ENCODE assay signal across 22 mouse cellular contexts in genomic region chr4:31727498-31728148, GRCm38 (mm10).
DNase-seq lines count a peak whose midpoint lies in the region; ATAC-seq and TF ChIP-seq lines count a peak whose summit lies in the region.
"Had no signal": no experiment of that assay in that cellular context is flagged by ENCODE, and none has a peak within 500 bp of the region (broad histone marks: within the 10 kb centered on the region; RNA-seq: fewer than 3 reads in every experiment).

No protein-coding gene starts in this region.

- H3K4me2 ChIP-seq in forebrain, embryonic 11.5 days (ENCODE audit: low read depth, low read length, severe bottlenecking), result no peak overlapping the region
- no peak overlapping the region for H3K4me2 ChIP-seq in midbrain, embryonic 13.5 days (replicated peaks)
- H3K4me2 ChIP-seq in midbrain, embryonic 16.5 days (ENCODE audit: low read length), result no peak overlapping the region
- no peak overlapping the region for H3K4me2 ChIP-seq in hindbrain, embryonic 13.5 days
- H3K4me2 ChIP-seq: embryonic facial prominence, embryonic 15.5 days; limb, embryonic 12.5 days; liver, embryonic 11.5 days; stomach, embryonic 15.5 days had no signal

- no peaks in the 10 kb centered on the region for H3K36me3 ChIP-seq in forebrain, embryonic 11.5 days (ENCODE audit: control insufficient read depth, insufficient read depth, low read length)
- H3K36me3 ChIP-seq in forebrain, embryonic 10.5 days (replicated peaks), result no peaks in the 10 kb centered on the region
- no peaks in the 10 kb centered on the region for H3K36me3 ChIP-seq in midbrain, embryonic 13.5 days
- no peaks in the 10 kb centered on the region for H3K36me3 ChIP-seq in midbrain, embryonic 16.5 days (ENCODE audit: control insufficient read depth, insufficient read depth, low read length)
- no peaks in the 10 kb centered on the region for H3K36me3 ChIP-seq in hindbrain, embryonic 13.5 days
- H3K36me3 ChIP-seq: embryonic facial prominence, embryonic 15.5 days; heart, embryonic 10.5 days; limb, embryonic 12.5 days; stomach, embryonic 15.5 days had no signal

- H3K4me1 ChIP-seq in forebrain, embryonic 11.5 days (replicated peaks; ENCODE audit: control insufficient read depth, insufficient read depth, low read length), result peaks cover 4% of the 10 kb centered on the region; the same call in 1 of the 2 replicates
- H3K4me1 ChIP-seq in forebrain, embryonic 10.5 days, result peaks cover 26% of the 10 kb centered on the region
- peaks cover 6% of the 10 kb centered on the region; the same call in 1 of the 2 replicates for H3K4me1 ChIP-seq in midbrain, embryonic 13.5 days (replicated peaks)
- H3K4me1 ChIP-seq in midbrain, embryonic 16.5 days (ENCODE audit: control insufficient read depth, insufficient read depth, low read length), result peaks cover 4% of the 10 kb centered on the region; the same call in 1 of the 2 replicates
- H3K4me1 ChIP-seq in hindbrain, embryonic 13.5 days (replicated peaks), result no peaks in the 10 kb centered on the region
- H3K4me1 ChIP-seq: embryonic facial prominence, embryonic 15.5 days; heart, embryonic 10.5 days; limb, embryonic 12.5 days; stomach, embryonic 15.5 days had no signal

- TF ChIP-seq CTCF in left cerebral cortex, adult 2 months (IDR thresholded peaks at IDR 0.05), result no peak

- no peak overlapping the region for H3K27ac ChIP-seq in forebrain, embryonic 11.5 days (ENCODE audit: low read depth, low read length)
- H3K27ac ChIP-seq in forebrain, embryonic 10.5 days, result no peak overlapping the region
- H3K27ac ChIP-seq in midbrain, embryonic 13.5 days, result no peak overlapping the region
- H3K27ac ChIP-seq in midbrain, embryonic 16.5 days (ENCODE audit: low read length), result no peak overlapping the region
- no peak overlapping the region for H3K27ac ChIP-seq in hindbrain, embryonic 13.5 days
- H3K27ac ChIP-seq in left cerebral cortex, adult 2 months, result no peak overlapping the region
- H3K27ac ChIP-seq: embryonic facial prominence, embryonic 15.5 days; heart, embryonic 10.5 days; limb, embryonic 12.5 days; stomach, embryonic 15.5 days had no signal

- no peak overlapping the region for H3K4me3 ChIP-seq in forebrain, embryonic 11.5 days (ENCODE audit: low read depth, low read length)
- no peak overlapping the region for H3K4me3 ChIP-seq in forebrain, embryonic 10.5 days
- no peak overlapping the region for H3K4me3 ChIP-seq in midbrain, embryonic 13.5 days (replicated peaks)
- H3K4me3 ChIP-seq in midbrain, embryonic 16.5 days (ENCODE audit: low read depth, low read length), result no peak overlapping the region
- no peak overlapping the region for H3K4me3 ChIP-seq in hindbrain, embryonic 13.5 days
- H3K4me3 ChIP-seq in left cerebral cortex, adult 2 months, result no peak overlapping the region
- H3K4me3 ChIP-seq: embryonic facial prominence, embryonic 15.5 days; heart, embryonic 10.5 days; limb, embryonic 12.5 days; stomach, embryonic 15.5 days had no signal

- intact Hi-C loops in left cerebral cortex, adult 2 months (cut with DNase I), result no loop called here

- 41% methylated on average over 9 of the region's 9 CpGs for WGBS in forebrain, embryonic 11.5 days
- 70% methylated on average over 9 of the region's 9 CpGs for WGBS in forebrain, embryonic 10.5 days
- 54% methylated on average over 9 of the region's 9 CpGs for WGBS in midbrain, embryonic 13.5 days
- WGBS in midbrain, embryonic 16.5 days, result 44% methylated on average over 9 of the region's 9 CpGs
- 50% methylated on average over 9 of the region's 9 CpGs for WGBS in hindbrain, embryonic 13.5 days

- H3K9me3 ChIP-seq in forebrain, embryonic 11.5 days (ENCODE audit: control insufficient read depth, low read length), result no peaks in the 10 kb centered on the region
- H3K9me3 ChIP-seq in forebrain, embryonic 10.5 days, result no peaks in the 10 kb centered on the region
- H3K9me3 ChIP-seq in midbrain, embryonic 13.5 days, result no peaks in the 10 kb centered on the region
- no peaks in the 10 kb centered on the region for H3K9me3 ChIP-seq in midbrain, embryonic 16.5 days (replicated peaks; ENCODE audit: control insufficient read depth, low read length, poor library complexity, severe bottlenecking)
- no peaks in the 10 kb centered on the region for H3K9me3 ChIP-seq in hindbrain, embryonic 13.5 days
- H3K9me3 ChIP-seq: embryonic facial prominence, embryonic 15.5 days; heart, embryonic 10.5 days; limb, embryonic 12.5 days; stomach, embryonic 15.5 days had no signal

- H3K9ac ChIP-seq in forebrain, embryonic 11.5 days (ENCODE audit: low read length), result no peak overlapping the region
- no peak overlapping the region for H3K9ac ChIP-seq in midbrain, embryonic 13.5 days (replicated peaks)
- H3K9ac ChIP-seq in midbrain, embryonic 16.5 days (ENCODE audit: low read depth, low read length), result no peak overlapping the region
- no peak overlapping the region for H3K9ac ChIP-seq in hindbrain, embryonic 13.5 days
- H3K9ac ChIP-seq: embryonic facial prominence, embryonic 15.5 days; limb, embryonic 12.5 days; liver, postnatal 0 days; stomach, embryonic 15.5 days had no signal

- DNase-seq in forebrain, embryonic 11.5 days (ENCODE audit: low spot score), result no peak
- no peak for DNase-seq in forebrain, embryonic 10.5 days (ENCODE audit: extremely low spot score, low spot score)
- DNase-seq in spleen, adult 12 weeks (ENCODE audit: low spot score), result no peak
- no peak for DNase-seq in left cerebral cortex, adult 2 months (ENCODE audit: extremely low spot score in 1 of 2, low spot score in 2 of 2)
- DNase-seq: adrenal gland, postnatal 14 days; cerebellum, adult 9-11 months; gastrocnemius, postnatal 10 days; heart, postnatal 4 days; kidney, postnatal 36 days; layer of hippocampus, postnatal 36 days; liver, postnatal 0 days; lung, postnatal 10 days; right cerebral cortex, postnatal 14 days; thymus, postnatal 25 days had no signal

- H3K27me3 ChIP-seq in forebrain, embryonic 11.5 days (ENCODE audit: control insufficient read depth, insufficient read depth, low read length), result no peaks in the 10 kb centered on the region
- peaks cover 5% of the 10 kb centered on the region; the same call in 1 of the 2 replicates for H3K27me3 ChIP-seq in forebrain, embryonic 10.5 days (ENCODE audit: poor library complexity, severe bottlenecking)
- no peaks in the 10 kb centered on the region for H3K27me3 ChIP-seq in midbrain, embryonic 13.5 days
- H3K27me3 ChIP-seq in midbrain, embryonic 16.5 days (ENCODE audit: control insufficient read depth, insufficient read depth, low read depth, low read length), result no peaks in the 10 kb centered on the region
- no peaks in the 10 kb centered on the region for H3K27me3 ChIP-seq in hindbrain, embryonic 13.5 days
- H3K27me3 ChIP-seq: embryonic facial prominence, embryonic 15.5 days; limb, embryonic 12.5 days; stomach, embryonic 15.5 days had no signal

- ATAC-seq in forebrain, embryonic 11.5 days (replicated peaks; ENCODE audit: low FRiP score), result peak; percentile 93
- peak; percentile 63; the same call in 1 of the 2 replicates for ATAC-seq in midbrain, embryonic 13.5 days
- ATAC-seq in midbrain, embryonic 16.5 days, result no peak
- ATAC-seq in hindbrain, embryonic 13.5 days (ENCODE audit: low FRiP score), result 0 out of 2 replicates have a peak, but pooled peaks have one; percentile 17
- ATAC-seq: liver, postnatal 0 days had no signal
